Mouse (Mus musculus): ENCODE results near the gene Lenep.

DNA sequence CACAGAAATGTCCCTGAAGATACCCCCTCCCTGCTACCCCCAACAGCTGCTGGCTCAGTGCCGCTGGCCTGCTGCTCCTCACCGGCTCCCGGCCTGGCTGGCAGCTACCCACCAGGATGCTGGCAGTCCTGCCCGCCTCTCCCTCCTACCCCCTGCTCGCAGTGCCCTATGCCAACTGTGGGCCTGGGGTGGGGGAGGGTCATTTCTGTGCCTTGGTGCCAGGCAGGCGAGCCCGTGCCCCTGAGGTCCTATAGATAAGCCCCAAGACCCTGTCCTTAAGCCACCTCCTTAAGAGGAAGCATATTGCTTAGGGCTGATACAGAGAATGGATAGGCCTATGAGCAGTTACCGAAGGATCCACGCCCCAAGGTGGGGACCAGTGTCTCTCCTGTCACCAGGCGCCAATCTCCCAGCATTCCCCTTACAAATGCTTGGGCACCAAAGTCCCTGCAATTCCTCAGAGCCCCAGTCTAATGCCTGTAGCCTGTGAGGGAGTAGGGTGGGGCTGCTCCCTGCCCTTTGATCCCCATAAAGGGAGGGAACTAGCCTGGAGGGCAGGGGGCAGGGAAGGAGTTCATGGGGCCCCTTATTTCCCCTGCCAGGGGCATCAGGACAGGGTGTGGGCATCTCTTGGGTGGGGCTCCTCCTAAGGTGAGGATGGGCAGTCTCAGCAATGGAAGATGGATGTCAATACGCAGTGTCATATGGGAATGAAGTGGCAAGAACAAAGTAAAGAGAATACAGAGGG, 14.3 kb downstream of the Lenep start:
- TF ChIP-seq CTCF (IDR thresholded peaks at IDR 0.05; ENCODE audit: low read depth, low read length) (no peak), POLR2A (IDR thresholded peaks at IDR 0.05; ENCODE audit: extremely low read depth, insufficient read depth, low read length) (no peak)

Measured in liver, adult 2 months (tissue).